Mouse (Mus musculus) liver, embryonic 14.5 days (tissue): ENCODE results near the gene Il1rl1. TPM values are rescaled to one million over a fixed set of nuclear protein-coding genes. Genes with fewer than 3 reads are reported as not detected.

Source experiments
- ATAC-seq: fragments of 200-750 bp; cut with Nextera tagmentation; 2 replicates; pipeline ENCODE4 v1.8.0; 2017; ENCODE audit warnings: moderate number of reproducible peaks, mild to moderate bottlenecking, moderate library complexity; ENCODE audit not compliant: insufficient read depth
- DNase-seq, 3 experiments: peaks; one replicate each; pipeline ENCODE4 v3.0.0-alpha.2; 2012 to 2013; ENCODE audit warnings: low read depth in 3 of 3, low spot score in 3 of 3
- H3K27ac ChIP-seq: fragments of 300-500 bp; sonication (generic); 2 replicates; pipeline ENCODE4 v1.5.1; 2014; ENCODE audit warnings: moderate library complexity, mild to moderate bottlenecking, control low read depth, inconsistent platforms
- H3K27me3 ChIP-seq: fragments of 300-500 bp; sonication (generic); 2 replicates; pipeline ENCODE4 v1.6.1; 2014; ENCODE audit warnings: mild to moderate bottlenecking, low read length, moderate library complexity; ENCODE audit not compliant: control insufficient read depth, insufficient read depth
- H3K36me3 ChIP-seq: fragments of 300-500 bp; sonication (generic); replicated peaks from 2 replicates; pipeline ENCODE4 v1.6.1; 2014; ENCODE audit warnings: low read depth; ENCODE audit not compliant: control insufficient read depth, insufficient read depth
- H3K4me1 ChIP-seq, 2 experiments: fragments of 200-500 bp in 1 of 2; fragments of 300-500 bp in 1 of 2; sonication (generic) in 1 of 2; replicated peaks; 2 replicates each; pipeline ENCODE4 v1.6.1; 2012 to 2014; ENCODE audit warnings: antibody characterized with exemption in 1 of 2, inconsistent platforms in 1 of 2, low read length in 1 of 2; ENCODE audit not compliant: control insufficient read depth in 2 of 2, insufficient read depth in 2 of 2
- H3K4me2 ChIP-seq: fragments of 300-500 bp; sonication (generic); 2 replicates; pipeline ENCODE4 v1.6.1; 2014; ENCODE audit warnings: low read depth, mild to moderate bottlenecking, control low read depth, moderate library complexity
- H3K4me3 ChIP-seq, 2 experiments: fragments of 200-500 bp in 1 of 2; fragments of 300-500 bp in 1 of 2; sonication (generic) in 1 of 2; 2 replicates each; pipeline ENCODE4 v1.5.1; 2012 to 2014; ENCODE audit warnings: low read depth in 2 of 2, low read length in 2 of 2, mild to moderate bottlenecking in 2 of 2, control low read depth in 1 of 2, inconsistent platforms in 1 of 2, moderate library complexity in 1 of 2; ENCODE audit not compliant: insufficient read depth in 1 of 2
- H3K9ac ChIP-seq: fragments of 300-500 bp; sonication (generic); replicated peaks from 2 replicates; pipeline ENCODE4 v1.6.1; 2014; ENCODE audit warnings: mild to moderate bottlenecking, control low read depth, moderate library complexity
- H3K9me3 ChIP-seq: fragments of 300-500 bp; sonication (generic); 2 replicates; pipeline ENCODE4 v1.6.1; 2016; ENCODE audit warnings: low read length, mixed read lengths; ENCODE audit not compliant: control insufficient read depth
- CTCF ChIP-seq: IDR thresholded peaks from 2 replicates; pipeline ENCODE4 v1.5.1; 2016; ENCODE audit warnings: antibody characterized with exemption, low read depth, control low read depth
- EP300 ChIP-seq: IDR thresholded peaks from 2 replicates; pipeline ENCODE4 v1.6.1; 2016; ENCODE audit warnings: antibody characterized with exemption, low read depth
- WGBS: fragments of 180-500 bp; shearing (Covaris S2); extraction: QIAGEN DNeasy Blood & Tissue Kit; methylation state at CpG from one replicate; pipeline ENCODE4 v1.1.7; 2014; ENCODE audit not compliant: insufficient replicate concordance; 5-methylcytosine and 5-hydroxymethylcytosine counted together
- polyA plus RNA-seq, 2 experiments: library from polyadenylated mRNA; depleted of rRNA in 1 of 2; stranded (reverse) in 1 of 2; unstranded in 1 of 2; fragments of >200 nt; fragmentation: Nextera tagmentation in 1 of 2; extraction: Ambion mirVana in 1 of 2; gene quantifications; 2 replicates each; pipeline versions ENCODE4 v1.2.1 to v1.2.3; 2012 to 2014

The Il1rl1 gene
- polyA plus RNA-seq, 2 experiments: 3.0 to 3.8 TPM

DNA sequence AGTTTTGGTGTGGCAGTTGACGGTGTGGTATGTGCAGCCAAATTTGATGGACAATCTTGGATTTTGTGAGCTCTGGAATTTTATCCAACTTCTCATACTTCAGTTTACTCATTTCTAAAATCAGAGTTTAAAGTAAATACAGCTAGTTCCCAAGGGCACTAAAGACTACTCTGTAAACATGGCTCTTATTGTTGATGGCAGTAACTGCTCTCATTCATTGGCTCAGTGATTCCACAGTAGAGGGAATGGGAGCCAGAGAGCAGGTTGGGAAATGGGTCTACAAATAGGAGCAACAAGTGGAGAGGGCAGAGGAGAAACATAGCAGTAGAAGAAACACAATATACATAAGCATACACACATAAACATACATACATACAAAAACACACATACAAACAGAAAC is 70.3 kb downstream of the Il1rl1 start:
- TF ChIP-seq EP300: no peak
- TF ChIP-seq CTCF: no peak
- DNase-seq (no peak), ATAC-seq (no peak)
- Histone ChIP-seq H3K4me3 (no peak overlapping the region), H3K4me2 (no peak overlapping the region), H3K9me3 (no peaks in the 10 kb centered on the region), H3K9ac (no peak overlapping the region), H3K4me1 (no peaks in the 10 kb centered on the region), H3K27me3 (no peaks in the 10 kb centered on the region), H3K27ac (no peak overlapping the region), H3K36me3 (no peaks in the 10 kb centered on the region)
- WGBS: 88% methylated on average over 1 of the region's 1 CpGs

DNA sequence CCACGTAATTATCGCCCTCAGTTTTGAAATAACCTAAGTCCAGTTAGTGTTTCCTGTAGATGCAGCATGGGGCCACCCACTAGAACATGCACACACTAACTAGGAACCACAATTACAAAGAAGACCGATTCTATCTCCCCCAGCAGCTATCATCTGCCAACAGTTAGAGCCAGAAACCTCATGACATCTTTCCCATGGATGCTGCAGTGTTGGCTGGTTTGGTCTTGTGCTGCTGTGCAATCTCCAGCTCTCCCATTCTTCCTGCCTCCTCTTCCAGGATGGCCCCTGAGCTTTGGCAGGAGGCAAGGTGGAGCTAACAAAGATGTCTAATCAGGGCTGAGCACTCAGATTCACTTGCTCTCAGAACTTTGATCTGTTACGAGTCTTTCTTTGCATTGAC is 71.8 kb downstream of the Il1rl1 start:
- no peak overlapping the region for H3K4me2 ChIP-seq
- no peak overlapping the region for H3K9ac ChIP-seq
- WGBS: 21% methylated on average over 4 of the region's 4 CpGs
- TF ChIP-seq EP300: no peak
- no peak for TF ChIP-seq CTCF
- no peaks in the 10 kb centered on the region for H3K36me3 ChIP-seq
- no peak overlapping the region for H3K27ac ChIP-seq
- H3K9me3 ChIP-seq: no peaks in the 10 kb centered on the region
- DNase-seq: no peak
- no peaks in the 10 kb centered on the region for H3K4me1 ChIP-seq
- no peaks in the 10 kb centered on the region for H3K27me3 ChIP-seq
- ATAC-seq: no peak
- H3K4me3 ChIP-seq: no peak overlapping the region

DNA sequence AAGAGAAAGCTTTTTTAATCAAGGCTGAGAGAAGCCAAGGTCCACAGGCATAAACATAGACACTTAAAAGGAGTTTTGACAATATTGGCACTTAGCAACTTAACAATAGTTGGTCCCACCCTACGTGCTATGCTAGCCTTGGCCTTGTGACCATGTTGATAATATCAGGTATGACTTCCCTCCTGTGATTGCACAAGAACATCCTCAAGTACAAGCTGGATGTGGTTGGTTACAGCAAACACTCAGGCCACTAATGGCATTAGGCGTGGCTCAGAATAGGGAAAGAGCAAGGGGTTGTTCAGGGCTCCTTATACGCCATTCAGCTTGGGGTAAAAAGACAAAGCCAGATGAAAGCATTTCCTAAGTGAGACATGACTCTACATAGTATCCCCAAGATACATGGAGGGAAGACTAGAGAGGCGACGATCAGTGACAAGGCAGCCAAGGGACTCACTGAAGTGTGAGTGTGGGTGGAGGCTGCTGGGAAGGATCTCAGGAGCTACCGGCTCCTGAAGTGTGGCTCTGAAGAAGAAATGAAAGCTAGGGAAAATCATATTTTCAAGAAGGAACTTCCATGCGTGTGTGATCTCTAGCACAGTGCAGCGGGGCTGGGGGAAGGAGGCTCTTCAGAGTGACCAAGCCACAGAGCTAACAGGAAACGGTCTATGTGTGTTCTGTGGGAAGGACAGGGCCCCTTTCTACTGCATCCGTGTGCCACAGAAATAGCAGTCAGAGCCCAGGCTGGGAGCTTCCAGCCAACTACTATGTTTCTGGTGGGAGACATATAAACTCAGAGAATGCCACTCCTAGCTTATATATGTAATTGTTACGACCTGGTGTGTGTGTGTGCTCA is 72.4 kb downstream of the Il1rl1 start:
- Histone ChIP-seq H3K27ac (no peak overlapping the region), H3K27me3 (no peaks in the 10 kb centered on the region), H3K4me2 (no peak overlapping the region), H3K4me3 (no peak overlapping the region), H3K4me1 (no peaks in the 10 kb centered on the region), H3K36me3 (no peaks in the 10 kb centered on the region), H3K9me3 (no peaks in the 10 kb centered on the region), H3K9ac (no peak overlapping the region)
- no peak for TF ChIP-seq EP300
- TF ChIP-seq CTCF: no peak
- no peak for ATAC-seq
- WGBS: 21% methylated on average over 11 of the region's 11 CpGs
- no peak for DNase-seq

DNA sequence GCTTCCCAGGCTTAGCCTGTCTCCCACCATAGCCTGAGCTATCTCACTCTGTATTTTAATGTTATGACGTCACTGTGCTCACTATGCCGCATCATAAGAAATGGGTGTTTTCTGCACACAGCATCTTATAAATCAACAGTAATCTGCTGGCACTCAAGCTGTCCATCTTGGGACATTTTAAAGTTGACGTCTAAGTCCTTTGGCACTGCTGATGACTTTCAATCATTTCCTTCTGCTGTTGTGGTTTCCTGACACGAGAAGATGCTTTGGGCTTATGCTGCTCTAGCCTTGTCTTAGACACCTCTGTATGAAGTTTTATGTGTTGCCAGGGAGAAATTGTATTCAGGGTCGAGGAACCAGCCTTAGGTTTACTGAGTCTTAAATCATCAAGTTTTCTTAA is 75.2 kb downstream of the Il1rl1 start:
- Histone ChIP-seq H3K4me2 (no peak overlapping the region), H3K27me3 (no peaks in the 10 kb centered on the region), H3K27ac (no peak overlapping the region), H3K9me3 (no peaks in the 10 kb centered on the region), H3K4me3 (no peak overlapping the region), H3K9ac (no peak overlapping the region), H3K4me1 (no peaks in the 10 kb centered on the region), H3K36me3 (no peaks in the 10 kb centered on the region)
- ATAC-seq: no peak
- no peak for DNase-seq
- 17% methylated on average over 5 of the region's 5 CpGs for WGBS
- TF ChIP-seq EP300 (no peak), CTCF (no peak)

Other genes with a start within 250 kb of the Il1rl1 start
- gene Il1r1, start 204.5 kb upstream of the Il1rl1 start, polyA plus RNA-seq (2012; rRNA removed): 2.7 and 2.9 TPM in 2 replicates
- 9.2 and 9.9 TPM in 2 replicates for gene Il1r1, start 204.5 kb upstream of the Il1rl1 start, polyA plus RNA-seq (2014; fragmentation: Nextera tagmentation; extraction: Ambion mirVana)
- gene Il1rl2, start 105.0 kb upstream of the Il1rl1 start, polyA plus RNA-seq (2012; rRNA removed): 0.80 and 0.91 TPM in 2 replicates
- 0.52 and 0.91 TPM in 2 replicates for gene Il1rl2, start 105.0 kb upstream of the Il1rl1 start, polyA plus RNA-seq (2014; fragmentation: Nextera tagmentation; extraction: Ambion mirVana)
- 0.05 and 0.07 TPM in 2 replicates for gene Il18r1, start 36.0 kb downstream of the Il1rl1 start, polyA plus RNA-seq (2012; rRNA removed)
- gene Il18r1, start 36.0 kb downstream of the Il1rl1 start, polyA plus RNA-seq (2014; fragmentation: Nextera tagmentation; extraction: Ambion mirVana): 0.04 TPM in 1 of 2 replicates, not detected in the other
- 0.31 and 0.73 TPM in 2 replicates for gene Il18rap, start 85.8 kb downstream of the Il1rl1 start, polyA plus RNA-seq (2012; rRNA removed)
- 1.0 and 1.1 TPM in 2 replicates for gene Il18rap, start 85.8 kb downstream of the Il1rl1 start, polyA plus RNA-seq (2014; fragmentation: Nextera tagmentation; extraction: Ambion mirVana)
- gene Slc9a4, start 150.5 kb downstream of the Il1rl1 start, polyA plus RNA-seq (2012; rRNA removed): not detected in 2 replicates
- gene Slc9a4, start 150.5 kb downstream of the Il1rl1 start, polyA plus RNA-seq (2014; fragmentation: Nextera tagmentation; extraction: Ambion mirVana): not detected in 2 replicates